Mouse (Mus musculus): Measurements from ENCODE around the gene Gss. TPM values are rescaled to one million over a fixed set of nuclear protein-coding genes. Genes with fewer than 3 reads are reported as not detected.
A peak's percentile ranks its signal among the peaks of the same experiment; 100 is the strongest.

Gss gene
- polyA plus RNA-seq, 1 experiment from 2014 or later, result 14.8 TPM

DNA sequence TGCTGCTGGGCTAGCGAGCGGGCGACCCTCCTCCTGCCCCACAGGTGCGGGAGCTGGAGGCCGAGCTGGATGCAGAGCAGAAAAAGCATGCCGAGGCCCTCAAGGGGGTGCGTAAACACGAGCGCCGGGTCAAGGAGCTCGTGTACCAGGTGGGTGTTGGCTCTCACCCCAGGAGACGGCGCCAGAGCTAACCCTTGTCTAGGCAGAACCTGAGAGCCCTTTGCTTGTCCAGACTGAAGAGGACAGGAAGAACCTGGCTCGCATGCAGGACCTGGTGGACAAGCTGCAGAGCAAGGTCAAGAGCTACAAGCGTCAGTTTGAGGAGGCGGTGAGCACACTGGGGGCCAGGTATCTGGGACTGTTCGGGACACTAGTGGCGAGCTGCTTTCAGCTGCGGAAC, 40.5 kb upstream of the Gss start:
- H3K4me1 ChIP-seq (ENCODE audit: control insufficient read depth, insufficient read depth, low read length), result peaks cover 12% of the 10 kb centered on the region; the same call in 1 of the 2 replicates
- no peak overlapping the region for H3K4me2 ChIP-seq (ENCODE audit: low read length)
- DNase-seq, result no peak
- ATAC-seq (ENCODE audit: low FRiP score, low TSS enrichment), result no peak
- no peak overlapping the region for H3K9ac ChIP-seq (replicated peaks; ENCODE audit: low read length)
- peaks cover 70% of the 10 kb centered on the region for H3K36me3 ChIP-seq (ENCODE audit: control insufficient read depth, insufficient read depth, low read length)
- H3K4me3 ChIP-seq (replicated peaks; ENCODE audit: low read depth, low read length), result no peak overlapping the region
- peaks cover 53% of the 10 kb centered on the region for H3K27me3 ChIP-seq (ENCODE audit: control insufficient read depth, insufficient read depth, low read length)
- no peak overlapping the region for H3K27ac ChIP-seq (replicated peaks; ENCODE audit: low read depth, low read length)
- no peaks in the 10 kb centered on the region for H3K9me3 ChIP-seq (ENCODE audit: control insufficient read depth, low read length)
- WGBS, result 69% methylated on average over 19 of the region's 19 CpGs

DNA sequence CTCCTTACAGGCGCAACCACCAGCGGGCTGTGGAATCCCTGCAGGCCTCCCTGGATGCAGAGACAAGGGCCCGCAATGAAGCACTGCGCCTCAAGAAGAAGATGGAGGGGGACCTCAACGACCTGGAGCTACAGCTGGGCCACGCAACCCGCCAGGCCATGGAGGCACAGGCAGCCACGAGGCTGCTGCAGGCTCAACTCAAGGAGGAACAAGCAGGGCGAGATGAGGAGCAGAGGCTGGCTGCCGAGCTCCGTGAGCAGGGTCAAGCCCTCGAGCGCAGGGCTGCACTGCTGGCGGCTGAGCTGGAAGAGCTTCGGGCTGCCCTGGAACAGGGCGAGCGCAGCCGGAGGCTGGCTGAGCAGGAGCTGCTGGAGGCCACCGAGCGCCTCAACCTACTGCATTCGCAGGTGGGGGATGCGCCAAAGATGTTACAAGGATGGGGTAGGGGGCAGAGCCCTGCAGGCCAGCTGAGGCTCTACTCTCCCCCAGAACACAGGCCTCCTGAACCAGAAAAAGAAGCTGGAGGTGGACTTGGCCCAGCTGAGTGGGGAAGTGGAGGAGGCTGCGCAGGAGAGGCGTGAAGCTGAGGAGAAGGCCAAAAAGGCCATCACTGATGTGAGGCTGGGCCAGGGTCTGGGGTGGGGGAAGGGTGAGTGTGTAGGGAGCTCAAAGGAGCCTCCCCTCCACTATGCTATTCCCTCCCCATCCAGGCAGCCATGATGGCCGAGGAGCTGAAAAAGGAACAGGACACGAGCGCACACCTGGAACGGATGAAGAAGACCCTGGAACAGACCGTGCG, 39.7 kb upstream of the Gss start:
- DNase-seq, result no peak

GRCm38 (mm10) chr2:155630590-155631416, 38.2 kb upstream of the Gss start:
- ATAC-seq (ENCODE audit: low FRiP score, low TSS enrichment) (no peak), DNase-seq (peak; percentile 52)
- 14% methylated on average over 43 of the region's 43 CpGs for WGBS
- H3K27me3 ChIP-seq (ENCODE audit: control insufficient read depth, insufficient read depth, low read length), result peaks cover 56% of the 10 kb centered on the region
- H3K4me2 ChIP-seq (ENCODE audit: low read length), result no peak overlapping the region
- peaks cover 47% of the 10 kb centered on the region for H3K36me3 ChIP-seq (ENCODE audit: control insufficient read depth, insufficient read depth, low read length)
- peaks cover 12% of the 10 kb centered on the region; the same call in 1 of the 2 replicates for H3K4me1 ChIP-seq (ENCODE audit: control insufficient read depth, insufficient read depth, low read length)
- no peak overlapping the region for H3K4me3 ChIP-seq (replicated peaks; ENCODE audit: low read depth, low read length)
- H3K27ac ChIP-seq (replicated peaks; ENCODE audit: low read depth, low read length), result no peak overlapping the region
- no peaks in the 10 kb centered on the region for H3K9me3 ChIP-seq (ENCODE audit: control insufficient read depth, low read length)
- no peak overlapping the region for H3K9ac ChIP-seq (replicated peaks; ENCODE audit: low read length)

More for the DNA sequence above, 39.7 kb upstream of the Gss start:
- Histone ChIP-seq H3K4me1 (ENCODE audit: control insufficient read depth, insufficient read depth, low read length) (peaks cover 12% of the 10 kb centered on the region; the same call in 1 of the 2 replicates), H3K36me3 (ENCODE audit: control insufficient read depth, insufficient read depth, low read length) (peaks cover 62% of the 10 kb centered on the region), H3K4me2 (ENCODE audit: low read length) (no peak overlapping the region), H3K27ac (replicated peaks; ENCODE audit: low read depth, low read length) (no peak overlapping the region), H3K4me3 (replicated peaks; ENCODE audit: low read depth, low read length) (no peak overlapping the region), H3K9ac (replicated peaks; ENCODE audit: low read length) (no peak overlapping the region), H3K27me3 (ENCODE audit: control insufficient read depth, insufficient read depth, low read length) (peaks cover 56% of the 10 kb centered on the region), H3K9me3 (ENCODE audit: control insufficient read depth, low read length) (no peaks in the 10 kb centered on the region)
- WGBS, result 66% methylated on average over 30 of the region's 30 CpGs
- ATAC-seq (ENCODE audit: low FRiP score, low TSS enrichment), result no peak

GRCm38 (mm10) chr2:155630153-155630552, 37.5 kb upstream of the Gss start:
- no peak overlapping the region; the same call in 1 of the 2 replicates for H3K9ac ChIP-seq (replicated peaks; ENCODE audit: low read length)
- no peaks in the 10 kb centered on the region for H3K9me3 ChIP-seq (ENCODE audit: control insufficient read depth, low read length)
- H3K4me2 ChIP-seq (ENCODE audit: low read length), result no peak overlapping the region
- no peak overlapping the region for H3K27ac ChIP-seq (replicated peaks; ENCODE audit: low read depth, low read length)
- DNase-seq, result no peak
- WGBS, result 24% methylated on average over 20 of the region's 20 CpGs
- ATAC-seq (ENCODE audit: low FRiP score, low TSS enrichment), result no peak
- peaks cover 56% of the 10 kb centered on the region for H3K27me3 ChIP-seq (ENCODE audit: control insufficient read depth, insufficient read depth, low read length)
- H3K4me1 ChIP-seq (ENCODE audit: control insufficient read depth, insufficient read depth, low read length), result peaks cover 12% of the 10 kb centered on the region; the same call in 1 of the 2 replicates
- no peak overlapping the region for H3K4me3 ChIP-seq (replicated peaks; ENCODE audit: low read depth, low read length)
- H3K36me3 ChIP-seq (ENCODE audit: control insufficient read depth, insufficient read depth, low read length), result peaks cover 41% of the 10 kb centered on the region

DNA sequence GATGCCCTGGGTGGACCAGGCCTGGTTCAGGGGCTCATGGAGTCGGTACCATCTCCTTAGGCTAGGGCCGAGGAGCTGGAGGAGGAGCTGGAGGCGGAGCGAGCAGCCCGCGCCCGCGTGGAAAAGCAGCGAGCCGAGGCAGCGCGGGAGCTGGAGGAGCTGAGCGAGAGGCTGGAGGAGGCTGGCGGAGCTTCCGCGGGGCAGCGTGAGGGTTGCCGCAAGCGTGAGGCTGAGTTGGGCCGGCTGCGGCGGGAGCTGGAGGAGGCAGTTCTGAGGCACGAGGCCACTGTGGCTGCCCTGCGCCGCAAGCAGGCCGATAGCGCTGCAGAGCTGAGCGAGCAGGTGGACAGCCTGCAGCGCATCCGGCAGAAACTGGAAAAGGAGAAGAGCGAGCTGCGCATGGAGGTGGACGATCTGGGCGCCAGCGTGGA, 36.6 kb upstream of the Gss start:
- H3K4me1 ChIP-seq (ENCODE audit: control insufficient read depth, insufficient read depth, low read length), result peaks cover 12% of the 10 kb centered on the region; the same call in 1 of the 2 replicates
- peaks cover 32% of the 10 kb centered on the region for H3K36me3 ChIP-seq (ENCODE audit: control insufficient read depth, insufficient read depth, low read length)
- H3K9me3 ChIP-seq (ENCODE audit: control insufficient read depth, low read length), result no peaks in the 10 kb centered on the region
- H3K4me2 ChIP-seq (ENCODE audit: low read length), result peak overlapping the region; percentile 69
- under 1% methylated on average over 35 of the region's 35 CpGs for WGBS
- H3K4me3 ChIP-seq (replicated peaks; ENCODE audit: low read depth, low read length), result peak overlapping the region; percentile 30
- DNase-seq (peak; percentile 82), ATAC-seq (ENCODE audit: low FRiP score, low TSS enrichment) (0 out of 2 replicates have a peak, but pooled peaks have one; percentile 35)
- peaks cover 53% of the 10 kb centered on the region for H3K27me3 ChIP-seq (ENCODE audit: control insufficient read depth, insufficient read depth, low read length)
- no peak overlapping the region for H3K27ac ChIP-seq (replicated peaks; ENCODE audit: low read depth, low read length)
- peak overlapping the region; percentile 49; the same call in 1 of the 2 replicates for H3K9ac ChIP-seq (replicated peaks; ENCODE audit: low read length)

GRCm38 (mm10) chr2:155628519-155628918, 35.9 kb upstream of the Gss start:
- Histone ChIP-seq H3K9me3 (ENCODE audit: control insufficient read depth, low read length) (no peaks in the 10 kb centered on the region), H3K4me2 (ENCODE audit: low read length) (no peak overlapping the region), H3K36me3 (ENCODE audit: control insufficient read depth, insufficient read depth, low read length) (peaks cover 25% of the 10 kb centered on the region), H3K27me3 (ENCODE audit: control insufficient read depth, insufficient read depth, low read length) (peaks cover 48% of the 10 kb centered on the region), H3K27ac (replicated peaks; ENCODE audit: low read depth, low read length) (no peak overlapping the region), H3K4me3 (replicated peaks; ENCODE audit: low read depth, low read length) (no peak overlapping the region), H3K4me1 (ENCODE audit: control insufficient read depth, insufficient read depth, low read length) (peaks cover 12% of the 10 kb centered on the region; the same call in 1 of the 2 replicates), H3K9ac (replicated peaks; ENCODE audit: low read length) (no peak overlapping the region)
- 77% methylated on average over 13 of the region's 13 CpGs for WGBS
- DNase-seq (no peak), ATAC-seq (ENCODE audit: low FRiP score, low TSS enrichment) (no peak)

DNA sequence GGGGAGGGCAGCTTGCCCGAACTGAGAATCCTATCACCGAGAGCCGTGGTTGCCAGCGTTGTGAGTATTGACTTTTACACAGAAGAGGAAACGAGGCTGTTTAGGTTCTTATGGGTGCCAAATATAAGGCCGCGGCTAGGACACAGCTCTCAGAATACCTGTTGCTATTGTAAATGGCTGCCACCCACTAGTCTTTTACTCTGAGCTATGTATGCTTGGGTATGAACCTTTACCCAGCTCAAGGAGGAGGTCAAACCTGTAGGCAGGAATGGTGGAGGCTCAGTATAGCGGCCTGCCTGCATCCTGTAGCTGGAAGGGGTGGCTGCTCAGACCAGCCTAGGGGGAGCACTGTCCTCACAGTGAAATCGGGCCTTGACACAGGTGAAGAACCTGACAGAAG, 35.5 kb upstream of the Gss start:
- 83% methylated on average over 9 of the region's 9 CpGs for WGBS
- Histone ChIP-seq H3K9me3 (ENCODE audit: control insufficient read depth, low read length) (no peaks in the 10 kb centered on the region), H3K27me3 (ENCODE audit: control insufficient read depth, insufficient read depth, low read length) (peaks cover 46% of the 10 kb centered on the region), H3K36me3 (ENCODE audit: control insufficient read depth, insufficient read depth, low read length) (peaks cover 21% of the 10 kb centered on the region), H3K27ac (replicated peaks; ENCODE audit: low read depth, low read length) (no peak overlapping the region), H3K4me3 (replicated peaks; ENCODE audit: low read depth, low read length) (no peak overlapping the region), H3K4me1 (ENCODE audit: control insufficient read depth, insufficient read depth, low read length) (peaks cover 12% of the 10 kb centered on the region; the same call in 1 of the 2 replicates), H3K4me2 (ENCODE audit: low read length) (no peak overlapping the region), H3K9ac (replicated peaks; ENCODE audit: low read length) (no peak overlapping the region)
- ATAC-seq (ENCODE audit: low FRiP score, low TSS enrichment), result no peak
- no peak for DNase-seq

GRCm38 (mm10) chr2:155627030-155627738, 34.6 kb upstream of the Gss start:
- peaks cover 11% of the 10 kb centered on the region; the same call in 1 of the 2 replicates for H3K36me3 ChIP-seq (ENCODE audit: control insufficient read depth, insufficient read depth, low read length)
- WGBS, result 43% methylated on average over 21 of the region's 21 CpGs
- ATAC-seq (ENCODE audit: low FRiP score, low TSS enrichment) (no peak), DNase-seq (peak; percentile 86)
- peaks cover 12% of the 10 kb centered on the region; the same call in 1 of the 2 replicates for H3K4me1 ChIP-seq (ENCODE audit: control insufficient read depth, insufficient read depth, low read length)
- no peak overlapping the region for H3K4me3 ChIP-seq (replicated peaks; ENCODE audit: low read depth, low read length)
- H3K27me3 ChIP-seq (ENCODE audit: control insufficient read depth, insufficient read depth, low read length), result peaks cover 37% of the 10 kb centered on the region
- H3K27ac ChIP-seq (replicated peaks; ENCODE audit: low read depth, low read length), result no peak overlapping the region
- no peak overlapping the region for H3K4me2 ChIP-seq (ENCODE audit: low read length)
- H3K9ac ChIP-seq (replicated peaks; ENCODE audit: low read length), result no peak overlapping the region
- H3K9me3 ChIP-seq (ENCODE audit: control insufficient read depth, low read length), result no peaks in the 10 kb centered on the region

Data from midbrain, embryonic 14.5 days (tissue).